Mouse (Mus musculus) layer of hippocampus, postnatal 36 days (tissue): ENCODE data around the gene Fndc3b. TPM values are rescaled to one million over a fixed set of nuclear protein-coding genes. Genes with fewer than 3 reads are reported as not detected.
A peak's percentile ranks its signal among the peaks of the same experiment; 100 is the strongest.
"Not testable (repeated sequence)": the region's sequence is repeated elsewhere in the genome, so short reads cannot be mapped to it uniquely, and the experiment has no call there.

ENCODE experiments used
- DNase-seq, 2 experiments: peaks; one replicate each; pipeline ENCODE4 v3.0.0; 2022
- total RNA-seq, 2 experiments: library from RNA; stranded (reverse); gene quantifications; 2 replicates each; pipeline ENCODE4 v1.2.3; 2021

Fndc3b gene
- total RNA-seq, 2 experiments from 2014 or later, result 21.0 to 22.9 TPM

DNA sequence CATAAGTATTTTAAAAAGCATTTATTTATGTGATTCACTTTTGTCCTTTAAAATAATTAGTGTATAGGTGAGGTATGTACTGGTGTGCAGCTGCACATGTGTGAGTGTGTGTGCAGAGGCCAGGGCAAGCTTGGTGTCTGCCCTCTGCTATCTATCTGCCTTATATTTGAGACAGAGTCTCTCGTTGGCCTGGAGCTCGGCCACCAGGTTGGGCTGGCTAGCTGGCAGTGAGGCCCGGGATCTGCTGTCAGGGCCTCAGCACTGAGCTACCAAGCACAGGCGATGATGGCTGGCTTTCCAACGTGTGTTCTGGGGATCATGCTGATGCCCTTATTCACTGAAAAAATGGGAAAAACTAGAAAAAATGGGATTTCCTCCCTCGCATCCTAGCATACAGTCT, 216.4 kb downstream of the Fndc3b start:
- DNase-seq, result no peak

DNA sequence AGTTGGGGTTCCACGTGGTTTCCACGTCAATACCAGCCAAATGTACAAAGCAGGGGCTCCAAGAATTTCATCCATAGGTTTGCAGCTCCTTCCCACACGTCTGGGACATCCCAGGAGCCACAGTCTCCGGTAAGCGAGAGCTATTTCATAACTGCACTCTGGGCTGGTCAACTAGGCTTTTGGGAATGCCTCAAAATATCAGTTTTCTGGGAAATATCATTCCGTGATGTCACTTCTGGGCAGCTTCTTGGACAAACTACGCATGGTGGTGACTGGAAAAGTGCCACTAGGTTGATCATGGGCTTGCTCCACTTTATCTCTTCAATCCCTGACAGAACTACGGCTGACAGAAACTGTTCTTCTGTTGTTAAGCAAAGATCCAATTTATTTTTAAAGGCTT, 217.0 kb downstream of the Fndc3b start:
- no peak for DNase-seq

DNA sequence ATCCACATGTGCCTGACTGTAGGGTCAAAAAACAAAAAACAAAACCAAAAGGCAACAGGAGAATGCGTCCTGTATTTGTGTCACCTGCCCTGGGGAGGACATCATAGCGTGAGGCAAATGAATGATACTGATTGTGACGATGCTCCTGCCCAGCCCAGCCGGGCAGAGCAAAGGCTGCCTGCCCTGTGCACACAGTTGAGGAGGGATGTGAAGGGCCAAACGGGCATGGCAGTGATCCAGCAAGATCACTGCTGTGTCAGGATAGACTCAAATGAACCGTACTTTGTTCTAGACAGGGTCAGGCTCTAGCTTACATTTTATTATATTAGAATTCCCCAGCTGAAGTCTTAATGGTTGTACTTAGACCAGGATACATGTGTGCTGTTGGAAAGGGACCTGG, 219.3 kb downstream of the Fndc3b start:
- no peak for DNase-seq

DNA sequence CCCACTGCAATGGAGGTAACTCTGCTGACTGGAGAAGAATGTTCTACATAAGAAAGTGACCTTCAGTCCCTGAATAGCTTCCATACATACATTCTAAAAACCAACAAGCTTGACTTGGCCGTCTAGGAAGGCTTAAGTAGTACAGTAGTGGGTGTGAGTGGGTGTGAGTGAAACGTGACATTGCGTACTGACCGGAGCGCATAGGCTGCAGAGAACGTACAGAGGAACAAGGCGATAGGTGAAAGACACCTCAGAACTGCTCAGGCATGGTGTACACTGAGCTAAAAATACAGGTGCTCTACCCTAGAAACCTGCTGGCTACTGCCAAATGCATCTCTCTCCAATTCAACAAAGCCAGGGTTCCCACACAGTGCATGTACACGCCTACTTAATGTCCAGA, 219.7 kb downstream of the Fndc3b start:
- DNase-seq, result no peak

DNA sequence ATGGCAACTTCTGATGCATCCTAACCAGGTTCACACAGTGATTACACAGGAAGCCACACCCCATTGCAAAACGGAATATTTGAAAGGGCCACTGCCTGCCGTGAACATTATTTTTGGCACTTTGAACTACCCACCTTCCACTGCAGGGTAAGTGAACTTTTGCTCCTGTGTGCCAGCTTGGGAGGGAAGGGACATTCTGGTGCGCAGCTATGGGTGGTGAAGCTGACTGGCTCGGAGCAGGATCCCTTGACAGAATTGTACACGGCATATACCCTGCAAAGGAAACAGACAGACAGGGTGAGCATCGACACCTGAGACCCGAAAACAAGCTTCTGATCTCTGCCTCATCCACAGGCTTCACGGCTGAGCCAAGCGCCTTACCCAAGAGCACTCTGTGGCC, 220.2 kb downstream of the Fndc3b start:
- DNase-seq, result no peak

DNA sequence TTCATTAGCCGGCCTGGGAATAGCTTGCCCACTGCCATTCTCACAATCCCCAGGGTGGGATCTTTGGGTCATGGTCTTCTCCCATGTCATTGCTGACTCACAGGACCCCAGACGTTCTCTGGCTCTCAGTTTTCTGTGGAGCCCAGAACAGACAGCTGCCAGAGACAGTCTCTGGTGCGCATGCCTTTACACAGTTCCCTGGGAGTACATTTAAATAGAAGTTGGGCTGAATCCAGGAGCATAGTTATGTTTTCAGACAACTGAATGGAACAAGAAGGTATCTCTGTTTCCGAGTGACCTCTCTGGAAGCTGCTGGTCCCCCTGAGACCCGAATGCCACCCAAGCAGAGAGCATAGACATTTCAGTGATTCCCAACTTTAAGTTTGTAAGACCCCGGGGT, 221.6 kb downstream of the Fndc3b start:
- DNase-seq, result no peak

DNA sequence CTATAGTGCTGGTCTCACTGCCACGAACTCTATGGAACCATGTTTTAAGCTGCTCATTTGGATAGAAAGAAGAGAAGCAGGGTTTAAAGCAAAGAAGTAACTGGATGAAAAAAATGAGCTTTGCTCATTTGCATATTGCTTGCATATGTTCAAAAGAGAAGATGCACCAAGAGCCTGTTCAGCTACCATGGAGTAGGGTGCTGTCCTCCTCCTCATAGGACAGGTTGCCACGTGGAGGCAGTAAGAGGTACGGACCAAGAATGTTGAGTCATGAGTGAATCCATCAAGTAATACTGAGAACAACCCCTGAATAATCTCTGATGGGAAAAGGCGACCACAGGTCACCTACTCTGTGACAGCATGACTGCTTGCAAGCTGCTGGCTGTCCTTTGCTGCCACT, 226.0 kb downstream of the Fndc3b start:
- no peak for DNase-seq

DNA sequence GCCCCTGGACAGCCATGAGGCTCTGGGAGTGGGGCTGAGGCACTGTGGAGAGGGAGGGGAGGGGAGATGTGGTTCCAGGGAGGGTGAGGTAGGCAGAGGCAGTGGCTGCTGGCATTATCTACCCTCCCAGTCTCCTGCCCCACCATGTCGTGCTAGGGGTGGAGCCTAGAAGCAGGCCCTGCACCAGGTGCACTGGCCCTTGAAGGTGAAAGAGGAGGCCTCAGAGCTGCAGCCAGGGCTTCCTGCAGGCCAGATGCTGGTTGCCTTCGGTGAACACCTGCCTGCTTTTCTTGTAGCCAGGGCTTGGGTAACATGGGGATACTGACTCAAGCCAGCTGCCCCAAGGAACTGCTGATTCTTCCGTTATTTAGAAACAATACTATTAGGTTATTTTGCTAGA, 226.4 kb downstream of the Fndc3b start:
- no peak for DNase-seq

DNA sequence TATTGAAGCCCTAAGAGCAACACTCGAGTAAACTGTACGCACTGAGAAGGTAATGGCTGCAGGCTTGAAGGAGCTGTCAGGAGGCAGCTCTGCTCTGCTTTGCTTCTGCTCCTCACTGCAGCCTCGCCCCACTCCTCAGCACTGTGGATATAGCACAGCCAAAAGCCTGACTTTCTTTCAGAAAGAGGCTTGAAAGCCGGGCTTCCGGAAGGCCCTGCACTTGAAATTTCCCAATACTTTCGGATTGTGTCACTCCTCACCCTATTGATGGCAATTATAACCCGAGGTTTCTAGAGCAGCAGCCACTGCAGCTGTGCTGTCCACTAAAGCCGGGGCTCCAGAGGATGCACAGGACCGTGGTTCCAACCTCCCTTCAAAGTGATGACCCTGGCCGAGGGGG, 227.3 kb downstream of the Fndc3b start:
- no peak for DNase-seq

DNA sequence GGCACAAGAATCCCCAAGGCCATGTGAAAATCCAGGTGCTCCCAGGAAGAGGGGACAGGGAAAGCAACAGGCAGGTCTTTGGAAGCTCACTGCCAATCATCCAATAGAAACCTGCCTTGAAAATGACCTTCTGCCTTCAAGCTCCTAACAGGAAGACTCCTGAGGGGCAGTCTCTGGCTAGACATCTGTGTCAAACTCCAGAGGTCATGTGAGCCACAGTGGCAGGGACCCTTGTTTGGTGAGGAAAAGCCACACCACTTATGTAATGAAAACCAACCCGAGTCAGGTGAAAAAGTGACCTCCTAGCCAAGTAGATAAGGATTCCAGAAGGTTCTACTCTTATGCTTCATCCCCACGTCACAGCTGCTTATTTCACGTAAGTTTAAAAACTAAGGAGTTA, 227.8 kb downstream of the Fndc3b start:
- no peak for DNase-seq

DNA sequence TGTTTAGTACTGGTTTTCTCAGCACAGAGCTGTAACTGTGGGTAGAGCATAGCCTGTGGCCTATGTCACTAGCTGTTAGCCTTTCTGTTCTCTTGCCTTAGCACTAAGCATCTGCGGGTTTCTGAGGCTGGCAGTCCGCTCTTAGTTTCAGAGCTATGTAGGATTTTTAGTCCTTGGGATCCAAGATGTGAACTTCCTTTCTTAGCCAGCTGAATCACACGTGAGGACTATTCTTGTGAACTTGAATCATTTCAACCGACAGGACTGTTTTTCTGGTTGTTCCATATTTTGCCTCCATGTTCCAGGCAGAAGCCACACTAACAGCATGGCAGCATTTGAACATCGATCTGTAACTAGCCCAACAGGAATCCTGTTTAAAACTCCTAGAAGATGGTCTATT, 229.4 kb downstream of the Fndc3b start:
- DNase-seq, result no peak

DNA sequence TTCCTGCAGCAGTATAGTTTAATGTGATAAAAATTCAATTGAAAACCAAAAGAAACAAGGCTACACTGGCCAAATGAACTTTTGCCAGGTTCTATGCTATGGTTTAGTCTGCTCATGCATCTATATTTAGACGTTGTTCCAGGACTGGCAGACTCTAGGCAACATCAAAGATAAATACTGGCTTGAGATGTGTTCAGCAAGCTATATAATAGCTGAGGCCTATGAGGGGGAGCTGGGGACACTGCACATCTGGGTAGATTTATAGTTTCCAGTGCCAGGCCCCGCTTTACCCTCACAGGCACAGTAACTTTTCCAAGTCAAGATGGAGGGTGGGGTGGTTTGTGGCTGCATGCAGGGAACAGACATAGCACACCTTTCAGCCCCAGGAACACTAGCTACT, 231.7 kb downstream of the Fndc3b start:
- no peak for DNase-seq

DNA sequence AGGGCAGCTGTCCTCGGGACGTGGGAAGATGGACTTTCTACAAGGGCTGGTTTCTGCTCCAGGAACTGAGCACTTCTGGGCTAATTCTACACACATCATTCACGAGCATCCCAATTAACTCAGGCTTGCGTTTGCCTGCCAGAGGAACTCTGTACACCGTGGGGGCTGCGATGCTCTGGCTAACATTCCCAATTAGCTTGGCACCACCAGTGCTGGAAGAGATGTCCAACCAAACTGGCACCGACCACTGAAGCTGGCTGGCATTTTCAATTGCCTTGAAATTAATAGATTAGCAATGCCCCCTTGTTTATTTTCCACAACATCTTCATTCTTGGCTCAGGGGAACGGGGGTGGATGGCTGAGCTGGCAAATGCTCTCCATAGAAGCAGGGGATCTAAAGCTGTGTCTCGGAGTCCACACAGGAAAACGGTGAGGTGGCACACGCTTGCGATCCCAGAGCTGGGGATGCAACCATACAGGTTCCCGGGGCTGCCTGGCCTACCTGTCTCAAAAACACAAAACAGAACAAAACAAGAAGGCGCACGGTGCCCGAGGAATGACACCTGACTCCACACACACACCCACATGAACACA, 232.4 kb downstream of the Fndc3b start:
- peak; percentile 63 to 71 for DNase-seq

DNA sequence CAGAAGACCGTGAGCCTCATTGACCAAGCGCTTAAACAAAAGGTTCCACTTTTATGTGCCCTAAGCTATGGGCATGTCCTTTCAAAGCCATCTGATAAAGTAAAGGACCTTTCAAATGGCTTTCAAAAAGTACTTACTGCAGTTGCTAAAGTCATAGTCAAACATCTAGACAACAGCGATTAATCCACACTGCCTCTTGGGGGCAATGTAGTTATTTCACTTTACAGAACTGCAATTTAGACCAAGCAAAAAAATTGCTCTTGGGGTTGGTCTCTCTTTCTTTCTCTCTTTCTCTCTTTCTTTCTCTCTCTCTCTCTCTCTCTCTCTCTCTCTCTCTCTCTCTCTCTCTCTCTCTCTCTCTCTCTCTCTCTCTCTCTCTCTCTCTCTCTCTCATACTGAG, 233.4 kb downstream of the Fndc3b start:
- not testable (repeated sequence) for DNase-seq

DNA sequence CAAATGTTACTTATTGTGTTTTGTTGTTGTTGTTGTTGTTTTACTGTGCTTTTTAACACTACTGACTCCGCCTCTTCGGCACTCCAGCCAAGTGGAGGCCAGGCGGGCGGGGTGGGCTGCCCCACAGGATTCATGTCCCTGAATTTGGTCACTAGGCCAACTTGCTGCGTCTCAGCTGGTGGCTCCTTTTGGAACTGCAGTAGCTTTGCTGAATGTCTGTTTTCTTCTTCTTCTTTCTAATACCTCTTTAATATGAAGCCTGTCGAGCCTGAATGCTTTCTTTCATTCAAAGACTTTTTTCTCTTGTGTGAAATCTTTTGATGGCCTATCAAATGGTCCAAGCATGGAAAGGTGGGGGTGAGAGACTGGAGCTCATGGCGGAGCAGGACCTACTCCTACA, 235.2 kb downstream of the Fndc3b start:
- no peak for DNase-seq

DNA sequence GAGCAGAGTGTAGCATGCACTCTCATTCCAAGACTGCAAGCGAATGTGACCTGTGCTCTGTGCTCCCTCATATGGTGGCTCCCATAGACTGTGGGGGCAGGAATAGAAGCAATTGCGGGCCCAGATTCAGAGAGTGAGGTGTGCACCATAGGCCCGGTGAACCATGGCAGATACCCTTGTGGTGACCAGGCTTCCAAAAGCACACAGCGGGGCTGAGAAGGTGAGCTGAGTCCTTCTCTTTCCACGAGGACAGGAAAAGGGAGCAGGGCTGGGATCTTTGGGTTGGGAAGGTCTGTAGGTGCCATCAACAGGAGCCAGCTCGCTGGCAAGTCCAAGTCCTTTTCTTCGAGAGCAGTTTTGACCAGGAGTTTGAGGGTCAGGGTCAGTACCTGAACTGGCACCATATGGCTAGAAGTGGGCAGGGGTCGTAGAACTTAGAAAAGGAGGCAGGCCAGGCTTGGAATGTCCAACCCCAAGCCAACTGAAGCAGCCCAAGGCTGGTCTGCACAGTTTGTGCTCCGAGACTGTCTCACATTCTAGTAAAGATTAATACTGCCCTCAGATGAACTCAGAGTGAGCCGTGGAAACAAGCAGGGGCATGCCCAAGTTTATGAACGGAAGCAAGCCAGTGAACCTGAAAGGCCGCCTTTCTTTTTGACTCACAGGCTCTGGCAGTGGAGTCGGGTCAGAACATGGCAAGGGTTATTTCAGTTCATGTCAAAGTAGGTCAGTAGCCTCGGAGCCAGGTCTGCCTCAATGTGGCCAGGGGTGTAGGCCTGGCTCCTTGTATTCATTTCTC, 237.1 kb downstream of the Fndc3b start:
- DNase-seq, result no peak

DNA sequence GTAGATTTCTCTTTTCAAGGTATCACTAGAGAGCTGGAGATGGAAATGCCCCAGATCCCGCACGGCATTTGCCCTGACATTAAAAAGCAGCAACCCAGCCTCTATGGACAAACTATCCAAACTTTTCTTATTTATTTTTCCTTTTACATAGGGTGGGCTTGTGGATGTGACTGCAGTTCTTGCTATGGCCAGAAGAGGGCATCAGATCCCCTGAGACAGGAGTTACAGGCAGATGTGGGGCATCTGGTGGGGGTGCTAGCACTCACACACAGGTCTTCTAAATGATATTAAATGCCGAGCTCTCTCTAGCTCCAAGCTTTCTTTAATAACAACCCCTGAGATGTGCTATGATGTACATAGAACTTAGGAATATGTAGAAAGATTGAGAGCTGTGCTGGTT, 238.3 kb downstream of the Fndc3b start:
- DNase-seq, result no peak

DNA sequence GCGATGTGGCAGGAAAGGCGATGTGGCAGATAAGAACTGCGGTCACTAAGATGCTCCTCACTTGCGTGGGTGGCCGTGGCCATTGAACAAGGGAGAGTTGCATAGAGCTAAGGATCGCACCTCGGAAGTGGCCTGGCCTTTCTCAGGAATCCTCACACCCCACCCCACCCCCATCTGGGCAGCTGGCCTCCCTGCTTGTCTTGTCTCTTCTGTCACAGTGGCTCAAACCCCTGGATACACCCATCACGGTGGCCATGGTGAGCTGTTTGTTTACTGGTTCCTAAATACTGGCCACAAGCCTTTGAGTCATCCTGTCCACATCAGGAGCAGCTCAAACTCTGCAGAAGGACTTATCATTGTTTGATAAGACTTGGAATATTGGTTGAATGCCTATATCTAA, 240.3 kb downstream of the Fndc3b start:
- DNase-seq, result no peak

DNA sequence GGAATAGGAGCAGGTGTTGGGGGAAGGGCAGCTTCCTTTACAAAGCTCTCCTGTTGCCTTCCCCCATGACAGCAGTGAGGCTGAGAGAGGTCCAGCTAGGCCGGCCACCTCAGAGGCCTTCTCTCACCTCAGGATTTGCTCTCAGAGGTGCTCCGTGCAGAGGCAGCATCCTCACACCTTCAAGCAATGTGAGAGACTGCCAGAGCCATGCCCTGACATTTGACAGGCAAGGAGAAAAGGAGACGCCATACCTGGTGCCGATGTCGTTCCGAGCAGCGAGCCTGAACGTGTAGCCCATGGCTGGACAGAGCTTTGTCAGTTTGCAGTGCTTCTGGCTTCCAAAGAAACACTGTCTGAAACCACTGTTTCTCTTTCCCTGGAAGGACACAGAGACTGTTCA, 241.1 kb downstream of the Fndc3b start:
- DNase-seq, result no peak

DNA sequence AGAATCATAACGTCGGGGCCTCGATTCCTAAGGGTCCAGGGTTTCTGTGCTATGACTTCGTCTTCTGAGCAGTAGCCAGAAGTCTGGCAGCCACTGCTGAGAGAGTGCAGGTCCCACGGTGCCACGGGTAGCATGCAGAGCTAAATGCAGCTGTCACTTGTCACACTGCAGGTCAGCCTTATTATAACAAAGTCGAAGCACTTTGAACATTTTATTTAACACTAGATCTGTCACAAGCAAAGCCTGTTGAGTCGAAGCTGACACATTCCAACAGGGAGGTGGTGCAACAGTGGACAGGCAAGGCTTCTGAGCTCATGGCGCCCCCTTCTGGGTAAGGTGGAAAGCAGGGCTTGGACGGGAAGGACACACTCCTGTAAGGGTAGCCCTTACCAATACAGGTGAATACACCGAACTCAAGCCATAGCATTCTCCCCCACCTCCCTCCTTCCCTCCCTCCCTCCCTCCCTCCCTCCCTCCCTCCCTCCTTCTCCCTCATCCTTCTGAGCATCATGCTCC, 243.5 kb downstream of the Fndc3b start:
- no peak for DNase-seq

DNA sequence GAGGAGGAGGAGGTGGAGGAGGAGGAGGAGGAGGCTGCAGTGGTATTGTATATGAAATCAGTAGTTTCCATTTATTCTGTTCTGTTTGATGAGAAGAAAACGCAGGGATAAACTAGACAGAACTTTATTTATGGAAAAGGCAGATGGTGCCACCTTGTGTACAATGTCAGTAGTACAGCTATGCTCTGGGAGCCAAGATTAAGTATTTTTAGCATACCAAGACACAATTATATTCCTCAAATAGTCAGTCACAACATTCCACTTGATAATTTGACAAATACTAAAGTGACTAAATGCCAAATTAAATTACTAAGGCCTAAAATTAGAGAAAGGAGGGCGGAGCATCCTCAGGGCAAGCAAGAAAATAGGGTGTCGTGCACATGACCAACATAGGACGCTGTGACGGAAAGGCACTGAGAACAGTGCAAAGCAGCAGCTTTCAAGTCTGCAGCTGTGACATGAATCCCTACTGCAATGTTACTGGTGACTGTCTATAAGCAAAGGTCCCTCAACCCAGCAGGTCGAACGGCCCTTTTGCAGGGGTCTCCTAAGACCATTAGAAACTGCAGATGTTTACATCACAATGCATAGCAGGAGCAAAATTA, 244.7 kb downstream of the Fndc3b start:
- peak in 1 of 2 experiments; percentile 30 for DNase-seq

DNA sequence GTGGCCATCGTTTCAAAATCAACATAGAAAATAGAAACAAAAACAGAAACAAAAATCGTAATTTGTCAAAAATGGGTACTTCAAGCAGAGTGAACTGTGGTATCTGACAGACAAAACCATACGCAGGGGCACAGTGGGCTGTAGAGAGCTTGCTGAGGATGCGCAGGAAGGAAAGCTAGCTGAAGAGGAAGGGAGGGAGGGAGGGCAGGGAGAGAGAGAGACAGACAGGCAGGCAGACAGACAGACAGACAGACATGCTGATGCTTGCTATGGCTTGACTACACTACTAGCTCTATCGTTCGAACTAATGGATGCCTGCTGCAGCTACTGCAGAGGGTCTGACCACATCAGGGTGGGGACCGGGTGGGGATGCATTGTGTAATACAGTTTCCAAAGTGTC, 247.7 kb downstream of the Fndc3b start:
- DNase-seq, result no peak

DNA sequence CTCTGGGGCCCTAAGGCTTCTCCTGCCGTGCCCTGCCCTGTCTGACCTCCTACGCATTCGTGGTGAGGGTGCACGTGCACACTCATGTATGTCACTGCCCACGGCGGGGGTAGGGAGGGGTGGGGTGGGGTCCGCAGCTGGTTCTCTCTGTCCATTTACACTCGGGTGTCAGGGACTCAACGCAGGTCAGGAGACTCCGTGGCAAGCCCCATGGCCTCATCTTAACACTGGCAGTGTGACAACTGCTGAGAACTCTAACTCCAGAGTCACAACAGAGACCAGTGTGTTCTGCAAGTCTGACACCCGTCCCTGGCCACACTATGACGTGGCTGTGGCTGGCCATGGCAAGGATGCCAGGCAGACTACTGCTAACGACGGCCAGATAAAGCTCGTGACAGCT, 248.2 kb downstream of the Fndc3b start:
- DNase-seq, result no peak
